Mouse (Mus musculus): ENCODE results near the gene Pde4c. TPM values are rescaled to one million over a fixed set of nuclear protein-coding genes. Genes with fewer than 3 reads are reported as not detected.

Pde4c gene
- polyA plus RNA-seq, 1 experiment from 2014 or later = 1.3 TPM

DNA sequence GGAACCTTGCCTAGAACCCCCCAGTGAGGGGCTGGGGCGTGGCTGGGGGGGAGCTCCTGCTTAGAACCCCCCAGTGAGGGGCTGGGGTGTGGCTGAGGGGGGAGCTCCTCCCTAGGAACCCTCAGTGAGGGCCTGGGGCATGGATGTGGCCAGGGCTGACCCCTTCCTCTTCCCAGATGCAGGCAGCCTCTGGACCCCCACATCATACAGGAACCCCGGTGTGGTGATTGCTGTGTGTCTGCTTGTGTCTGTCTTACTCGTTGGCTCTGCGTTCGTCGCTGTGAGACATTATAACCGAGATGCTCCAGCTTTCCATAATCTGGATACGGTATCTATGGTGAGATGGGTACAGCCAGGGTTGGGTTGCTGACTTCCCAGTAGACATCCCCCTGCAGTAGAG, 1.9 kb upstream of the Pde4c start:
- H3K27me3 ChIP-seq (replicated peaks; ENCODE audit: control insufficient read depth, insufficient read depth, low read length) = peaks cover 12% of the 10 kb centered on the region
- H3K9me3 ChIP-seq (ENCODE audit: control insufficient read depth, low read length) = no peaks in the 10 kb centered on the region
- WGBS = 79% methylated on average over 8 of the region's 8 CpGs
- no peaks in the 10 kb centered on the region; the same call in 1 of the 2 replicates for H3K4me1 ChIP-seq (replicated peaks; ENCODE audit: control insufficient read depth, insufficient read depth, low read length)
- ATAC-seq (replicated peaks; ENCODE audit: low FRiP score) = no peak
- no peak overlapping the region for H3K4me2 ChIP-seq
- no peak for DNase-seq (ENCODE audit: low spot score)
- H3K4me3 ChIP-seq (ENCODE audit: low read depth, low read length) = no peak overlapping the region
- H3K36me3 ChIP-seq (ENCODE audit: control insufficient read depth, insufficient read depth, low read length) = no peaks in the 10 kb centered on the region
- no peak overlapping the region for H3K9ac ChIP-seq (ENCODE audit: low read depth, low read length)
- H3K27ac ChIP-seq (ENCODE audit: low read depth, low read length) = no peak overlapping the region

DNA sequence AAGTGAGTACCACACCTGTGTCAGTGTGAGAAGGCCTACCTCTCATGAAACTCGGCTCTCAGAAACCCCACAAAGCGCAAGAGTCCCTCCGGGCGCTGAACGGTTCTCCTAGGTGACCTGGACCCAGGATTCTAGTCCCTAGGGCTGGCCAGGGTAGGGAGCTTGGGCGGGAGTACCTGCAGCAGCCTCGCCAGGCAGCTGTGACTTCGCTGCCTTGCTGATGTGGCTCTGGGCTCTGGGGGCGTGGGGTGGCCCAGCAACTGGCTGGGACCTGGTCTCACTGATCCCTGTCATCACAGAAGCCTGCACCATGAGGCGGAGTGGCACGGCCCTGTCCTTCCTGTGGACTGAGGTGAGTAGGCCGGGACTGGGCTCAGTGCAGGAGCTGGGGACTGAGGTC, 696 bp downstream of the Pde4c start:
- Histone ChIP-seq H3K4me2 (peak overlapping the region; percentile 16; the same call in 1 of the 2 replicates), H3K27me3 (replicated peaks; ENCODE audit: control insufficient read depth, insufficient read depth, low read length) (peaks cover 30% of the 10 kb centered on the region), H3K9ac (ENCODE audit: low read depth, low read length) (no peak overlapping the region), H3K27ac (ENCODE audit: low read depth, low read length) (peak overlapping the region; percentile 49), H3K9me3 (ENCODE audit: control insufficient read depth, low read length) (no peaks in the 10 kb centered on the region), H3K4me3 (ENCODE audit: low read depth, low read length) (no peak overlapping the region), H3K4me1 (replicated peaks; ENCODE audit: control insufficient read depth, insufficient read depth, low read length) (no peaks in the 10 kb centered on the region), H3K36me3 (ENCODE audit: control insufficient read depth, insufficient read depth, low read length) (no peaks in the 10 kb centered on the region)
- WGBS = 74% methylated on average over 12 of the region's 12 CpGs
- no peak for DNase-seq (ENCODE audit: low spot score)
- no peak for ATAC-seq (replicated peaks; ENCODE audit: low FRiP score)

GRCm38 (mm10) chr8:70725792-70726447, 2.4 kb downstream of the Pde4c start:
- no peak overlapping the region for H3K27ac ChIP-seq (ENCODE audit: low read depth, low read length)
- no peak for DNase-seq (ENCODE audit: low spot score)
- peaks cover 6% of the 10 kb centered on the region for H3K4me1 ChIP-seq (replicated peaks; ENCODE audit: control insufficient read depth, insufficient read depth, low read length)
- no peak overlapping the region for H3K4me2 ChIP-seq
- no peak overlapping the region for H3K4me3 ChIP-seq (ENCODE audit: low read depth, low read length)
- 23% methylated on average over 14 of the region's 14 CpGs for WGBS
- H3K36me3 ChIP-seq (ENCODE audit: control insufficient read depth, insufficient read depth, low read length) = no peaks in the 10 kb centered on the region
- H3K9me3 ChIP-seq (ENCODE audit: control insufficient read depth, low read length) = no peaks in the 10 kb centered on the region
- no peak overlapping the region for H3K9ac ChIP-seq (ENCODE audit: low read depth, low read length)
- no peak for ATAC-seq (replicated peaks; ENCODE audit: low FRiP score)
- H3K27me3 ChIP-seq (replicated peaks; ENCODE audit: control insufficient read depth, insufficient read depth, low read length) = peaks cover 45% of the 10 kb centered on the region

DNA sequence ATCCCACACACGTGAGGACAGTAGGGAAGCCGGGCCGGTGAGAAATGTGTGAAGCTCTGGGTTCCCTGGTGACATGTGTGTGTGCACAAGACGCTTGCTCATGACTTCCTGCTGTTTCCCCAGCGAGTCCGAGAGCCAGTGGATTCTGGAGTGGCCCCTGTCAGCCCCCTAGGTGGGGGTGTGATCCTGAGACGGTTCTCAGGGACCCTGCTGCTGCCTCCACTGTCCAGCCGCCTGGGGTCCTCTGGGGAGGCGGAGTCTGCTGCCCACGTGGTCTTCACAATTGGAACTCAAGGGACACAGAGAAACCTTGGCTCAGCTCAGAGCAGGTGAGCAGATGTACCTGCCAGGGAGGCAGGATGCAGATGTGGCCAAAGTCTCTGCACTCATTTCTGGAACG, 3.2 kb downstream of the Pde4c start:
- peaks cover 6% of the 10 kb centered on the region for H3K4me1 ChIP-seq (replicated peaks; ENCODE audit: control insufficient read depth, insufficient read depth, low read length)
- H3K4me3 ChIP-seq (ENCODE audit: low read depth, low read length) = no peak overlapping the region
- H3K9ac ChIP-seq (ENCODE audit: low read depth, low read length) = no peak overlapping the region
- no peak overlapping the region for H3K4me2 ChIP-seq
- no peaks in the 10 kb centered on the region for H3K9me3 ChIP-seq (ENCODE audit: control insufficient read depth, low read length)
- DNase-seq (ENCODE audit: low spot score) = no peak
- no peak for ATAC-seq (replicated peaks; ENCODE audit: low FRiP score)
- no peak overlapping the region for H3K27ac ChIP-seq (ENCODE audit: low read depth, low read length)
- WGBS = 41% methylated on average over 11 of the region's 11 CpGs
- H3K27me3 ChIP-seq (replicated peaks; ENCODE audit: control insufficient read depth, insufficient read depth, low read length) = peaks cover 49% of the 10 kb centered on the region
- no peaks in the 10 kb centered on the region for H3K36me3 ChIP-seq (ENCODE audit: control insufficient read depth, insufficient read depth, low read length)

DNA sequence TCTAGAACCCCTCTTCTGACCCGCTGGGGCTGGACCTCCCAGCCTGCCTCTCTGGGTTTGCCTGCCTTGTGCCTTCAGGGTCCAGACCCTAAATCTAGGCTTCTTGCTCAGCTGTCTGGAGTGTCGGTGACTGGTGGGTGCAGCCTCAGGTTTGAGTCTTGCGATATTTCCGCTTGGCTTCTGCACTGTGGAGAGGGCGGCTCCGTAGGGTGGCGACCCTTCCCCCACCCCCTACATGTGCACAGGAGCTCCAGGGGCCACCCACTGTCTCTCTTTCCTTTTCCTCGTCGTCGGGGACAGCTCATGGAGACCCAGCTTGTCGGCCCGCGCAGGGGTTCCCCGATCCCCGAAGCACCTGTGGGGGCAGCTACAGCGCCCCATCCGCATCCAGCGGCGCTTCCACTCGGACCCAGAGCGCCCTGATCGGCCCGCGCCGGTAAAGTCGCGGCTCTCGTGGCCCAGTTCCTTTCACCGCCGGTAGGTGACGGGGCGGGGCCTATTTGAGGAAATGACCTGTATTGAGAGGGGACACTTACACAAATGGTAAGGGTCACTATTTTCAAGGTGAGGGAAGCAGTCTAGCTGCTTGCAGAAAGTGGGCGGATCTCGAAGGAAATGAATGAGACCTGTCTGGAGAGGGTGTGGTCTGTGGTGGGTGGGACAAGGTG, 6.4 kb downstream of the Pde4c start:
- Histone ChIP-seq H3K27me3 (replicated peaks; ENCODE audit: control insufficient read depth, insufficient read depth, low read length) (peaks cover 52% of the 10 kb centered on the region), H3K9me3 (ENCODE audit: control insufficient read depth, low read length) (no peaks in the 10 kb centered on the region), H3K36me3 (ENCODE audit: control insufficient read depth, insufficient read depth, low read length) (no peaks in the 10 kb centered on the region), H3K4me2 (peak overlapping the region; percentile 70), H3K27ac (ENCODE audit: low read depth, low read length) (no peak overlapping the region), H3K9ac (ENCODE audit: low read depth, low read length) (0 out of 2 replicates have a peak overlapping the region, but pooled peaks have one; percentile 25), H3K4me3 (ENCODE audit: low read depth, low read length) (peak overlapping the region; percentile 35), H3K4me1 (replicated peaks; ENCODE audit: control insufficient read depth, insufficient read depth, low read length) (peaks cover 6% of the 10 kb centered on the region)
- DNase-seq (ENCODE audit: low spot score) (no peak), ATAC-seq (replicated peaks; ENCODE audit: low FRiP score) (no peak)
- WGBS = 3% methylated on average over 34 of the region's 34 CpGs

- Histone ChIP-seq H3K4me2 (no peak overlapping the region), H3K4me1 (replicated peaks; ENCODE audit: control insufficient read depth, insufficient read depth, low read length) (peaks cover 6% of the 10 kb centered on the region), H3K9me3 (ENCODE audit: control insufficient read depth, low read length) (no peaks in the 10 kb centered on the region), H3K27me3 (replicated peaks; ENCODE audit: control insufficient read depth, insufficient read depth, low read length) (peaks cover 52% of the 10 kb centered on the region), H3K4me3 (ENCODE audit: low read depth, low read length) (no peak overlapping the region), H3K36me3 (ENCODE audit: control insufficient read depth, insufficient read depth, low read length) (no peaks in the 10 kb centered on the region), H3K9ac (ENCODE audit: low read depth, low read length) (no peak overlapping the region), H3K27ac (ENCODE audit: low read depth, low read length) (no peak overlapping the region)
- no peak for DNase-seq (ENCODE audit: low spot score)
- ATAC-seq (replicated peaks; ENCODE audit: low FRiP score) = no peak
- WGBS = 76% methylated on average over 4 of the region's 4 CpGs
These were observed 7.4 kb downstream of the Pde4c start for GRCm38 (mm10) chr8:70730956-70731355.

- no peak overlapping the region for H3K4me2 ChIP-seq
- H3K4me3 ChIP-seq (ENCODE audit: low read depth, low read length) = no peak overlapping the region
- no peak for ATAC-seq (replicated peaks; ENCODE audit: low FRiP score)
- peaks cover 4% of the 10 kb centered on the region; the same call in 1 of the 2 replicates for H3K4me1 ChIP-seq (replicated peaks; ENCODE audit: control insufficient read depth, insufficient read depth, low read length)
- H3K9me3 ChIP-seq (ENCODE audit: control insufficient read depth, low read length) = no peaks in the 10 kb centered on the region
- DNase-seq (ENCODE audit: low spot score) = no peak
- no peak overlapping the region for H3K9ac ChIP-seq (ENCODE audit: low read depth, low read length)
- H3K27me3 ChIP-seq (replicated peaks; ENCODE audit: control insufficient read depth, insufficient read depth, low read length) = peaks cover 34% of the 10 kb centered on the region
- H3K27ac ChIP-seq (ENCODE audit: low read depth, low read length) = no peak overlapping the region
- WGBS = 55% methylated on average over 5 of the region's 5 CpGs
- no peaks in the 10 kb centered on the region for H3K36me3 ChIP-seq (ENCODE audit: control insufficient read depth, insufficient read depth, low read length)
These were observed 14.2 kb downstream of the Pde4c start for GRCm38 (mm10) chr8:70737705-70738104.

DNA sequence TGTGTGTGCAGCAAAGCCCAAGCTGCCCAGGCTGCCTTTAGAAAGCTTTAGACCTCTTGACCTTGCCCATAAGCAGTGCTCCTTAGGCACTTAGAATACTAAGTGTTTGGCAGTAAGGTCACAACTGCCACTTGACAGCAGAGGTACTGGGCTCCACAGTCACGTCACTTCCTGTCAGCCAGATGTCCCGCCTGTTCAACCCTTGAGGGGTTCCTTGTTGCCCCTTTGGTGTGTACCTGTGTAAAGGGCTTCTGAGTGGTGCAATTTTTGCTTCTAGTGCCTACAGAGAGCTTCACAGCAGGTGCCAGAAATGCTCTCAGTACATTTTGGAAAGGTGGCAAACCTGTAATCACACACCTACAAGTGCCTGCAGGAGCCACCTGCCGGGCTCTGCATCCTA, 14.7 kb downstream of the Pde4c start:
- H3K4me1 ChIP-seq (replicated peaks; ENCODE audit: control insufficient read depth, insufficient read depth, low read length) = peaks cover 8% of the 10 kb centered on the region
- no peak overlapping the region for H3K9ac ChIP-seq (ENCODE audit: low read depth, low read length)
- H3K36me3 ChIP-seq (ENCODE audit: control insufficient read depth, insufficient read depth, low read length) = no peaks in the 10 kb centered on the region
- 48% methylated on average over 3 of the region's 3 CpGs for WGBS
- H3K4me2 ChIP-seq = no peak overlapping the region
- DNase-seq (ENCODE audit: low spot score) = no peak
- no peak overlapping the region for H3K4me3 ChIP-seq (ENCODE audit: low read depth, low read length)
- ATAC-seq (replicated peaks; ENCODE audit: low FRiP score) = no peak
- no peaks in the 10 kb centered on the region for H3K9me3 ChIP-seq (ENCODE audit: control insufficient read depth, low read length)
- no peak overlapping the region for H3K27ac ChIP-seq (ENCODE audit: low read depth, low read length)
- H3K27me3 ChIP-seq (replicated peaks; ENCODE audit: control insufficient read depth, insufficient read depth, low read length) = peaks cover 36% of the 10 kb centered on the region

GRCm38 (mm10) chr8:70741661-70742060, 18.1 kb downstream of the Pde4c start:
- no peak for DNase-seq (ENCODE audit: low spot score)
- Histone ChIP-seq H3K9me3 (ENCODE audit: control insufficient read depth, low read length) (no peaks in the 10 kb centered on the region), H3K4me1 (replicated peaks; ENCODE audit: control insufficient read depth, insufficient read depth, low read length) (peaks cover 12% of the 10 kb centered on the region), H3K36me3 (ENCODE audit: control insufficient read depth, insufficient read depth, low read length) (no peaks in the 10 kb centered on the region), H3K4me2 (no peak overlapping the region), H3K9ac (ENCODE audit: low read depth, low read length) (no peak overlapping the region), H3K27me3 (replicated peaks; ENCODE audit: control insufficient read depth, insufficient read depth, low read length) (peaks cover 67% of the 10 kb centered on the region), H3K27ac (ENCODE audit: low read depth, low read length) (no peak overlapping the region), H3K4me3 (ENCODE audit: low read depth, low read length) (no peak overlapping the region)
- ATAC-seq (replicated peaks; ENCODE audit: low FRiP score) = no peak
- 60% methylated on average over 5 of the region's 5 CpGs for WGBS
